Mouse (Mus musculus) kidney, embryonic 14.5 days (tissue): ENCODE measurements at regions not wholly inside any gene's neighbourhood (a gene's known extent, or its start where the extent isn't known, plus 50 kb on each side); places are given as distances from the start of the nearest gene placed in this dataset.

Source experiments
- ATAC-seq: fragments of 200-750 bp; cut with Nextera tagmentation; 2 replicates; pipeline ENCODE4 v1.8.0; 2017; ENCODE audit warnings: moderate number of reproducible peaks, mild to moderate bottlenecking, moderate TSS enrichment, moderate library complexity; ENCODE audit not compliant: low FRiP score, low TSS enrichment
- H3K27ac ChIP-seq: fragments of 300-500 bp; sonication (generic); 2 replicates; pipeline ENCODE4 v1.5.1; 2014; ENCODE audit warnings: low read depth, mild to moderate bottlenecking, low read length, moderate library complexity, mixed read lengths
- H3K27me3 ChIP-seq: fragments of 300-500 bp; sonication (generic); 2 replicates; pipeline ENCODE4 v1.6.1; 2014; ENCODE audit warnings: mild to moderate bottlenecking, low read length; ENCODE audit not compliant: control insufficient read depth, insufficient read depth
- H3K36me3 ChIP-seq: fragments of 300-500 bp; sonication (generic); 2 replicates; pipeline ENCODE4 v1.6.1; 2014; ENCODE audit warnings: low read length, mixed read lengths; ENCODE audit not compliant: control insufficient read depth, insufficient read depth
- H3K4me1 ChIP-seq: fragments of 300-500 bp; sonication (generic); 2 replicates; pipeline ENCODE4 v1.6.1; 2014; ENCODE audit warnings: low read length, mixed read lengths; ENCODE audit not compliant: control insufficient read depth, insufficient read depth
- H3K4me2 ChIP-seq: fragments of 300-500 bp; sonication (generic); replicated peaks from 2 replicates; pipeline ENCODE4 v1.6.1; 2014; ENCODE audit warnings: low read depth, mild to moderate bottlenecking, low read length
- H3K4me3 ChIP-seq: fragments of 300-500 bp; sonication (generic); 2 replicates; pipeline ENCODE4 v1.5.1; 2014; ENCODE audit warnings: mild to moderate bottlenecking, low read length
- H3K9ac ChIP-seq: fragments of 300-500 bp; sonication (generic); 2 replicates; pipeline ENCODE4 v1.6.1; 2014; ENCODE audit warnings: low read depth, mild to moderate bottlenecking, low read length, moderate library complexity
- H3K9me3 ChIP-seq: fragments of 300-500 bp; sonication (generic); 2 replicates; pipeline ENCODE4 v1.6.1; 2016; ENCODE audit warnings: low read length; ENCODE audit not compliant: control insufficient read depth
- WGBS: fragments of 180-500 bp; shearing (Covaris S2); extraction: QIAGEN DNeasy Blood & Tissue Kit; methylation state at CpG from one replicate; pipeline ENCODE4 v1.1.7; 2014; 5-methylcytosine and 5-hydroxymethylcytosine counted together

- Histone ChIP-seq H3K4me1 (peaks cover 5% of the 10 kb centered on the region; the same call in 1 of the 2 replicates), H3K9me3 (no peaks in the 10 kb centered on the region), H3K27me3 (no peaks in the 10 kb centered on the region), H3K9ac (no peak overlapping the region), H3K4me3 (no peak overlapping the region), H3K4me2 (no peak overlapping the region), H3K27ac (no peak overlapping the region), H3K36me3 (no peaks in the 10 kb centered on the region)
- no peak for ATAC-seq
- WGBS = 95% methylated on average over 6 of the region's 6 CpGs
Measured at GRCm38 (mm10) chr13:51939715-51940114, 93.2 kb downstream of the Gadd45g start.

- Histone ChIP-seq H3K27me3 (no peaks in the 10 kb centered on the region), H3K4me3 (no peak overlapping the region), H3K27ac (no peak overlapping the region), H3K36me3 (no peaks in the 10 kb centered on the region), H3K4me1 (no peaks in the 10 kb centered on the region), H3K9ac (no peak overlapping the region), H3K9me3 (no peaks in the 10 kb centered on the region), H3K4me2 (no peak overlapping the region)
- 66% methylated on average over 3 of the region's 3 CpGs for WGBS
- no peak for ATAC-seq
Measured at GRCm38 (mm10) chr13:51946171-51946570, 99.7 kb downstream of the Gadd45g start.

- Histone ChIP-seq H3K9me3 (no peaks in the 10 kb centered on the region), H3K36me3 (no peaks in the 10 kb centered on the region), H3K9ac (no peak overlapping the region), H3K27ac (no peak overlapping the region), H3K4me2 (no peak overlapping the region), H3K27me3 (no peaks in the 10 kb centered on the region), H3K4me1 (peaks cover 11% of the 10 kb centered on the region; the same call in 1 of the 2 replicates), H3K4me3 (no peak overlapping the region)
- no peak for ATAC-seq
- WGBS = 86% methylated on average over 3 of the region's 3 CpGs
Measured at GRCm38 (mm10) chr13:51948896-51949295, 102.4 kb downstream of the Gadd45g start.

GRCm38 (mm10) chr13:51951506-51952038 lies 105.1 kb downstream of the Gadd45g start:
- Histone ChIP-seq H3K4me1 (peaks cover 13% of the 10 kb centered on the region; the same call in 1 of the 2 replicates), H3K4me2 (no peak overlapping the region), H3K9me3 (no peaks in the 10 kb centered on the region), H3K4me3 (no peak overlapping the region), H3K9ac (no peak overlapping the region), H3K36me3 (no peaks in the 10 kb centered on the region), H3K27ac (no peak overlapping the region), H3K27me3 (no peaks in the 10 kb centered on the region)
- 83% methylated on average over 7 of the region's 7 CpGs for WGBS
- no peak for ATAC-seq

GRCm38 (mm10) chr13:51953084-51953483 lies 106.6 kb downstream of the Gadd45g start:
- Histone ChIP-seq H3K4me3 (no peak overlapping the region), H3K9ac (no peak overlapping the region), H3K27ac (no peak overlapping the region), H3K27me3 (no peaks in the 10 kb centered on the region), H3K4me1 (peaks cover 13% of the 10 kb centered on the region; the same call in 1 of the 2 replicates), H3K4me2 (no peak overlapping the region), H3K36me3 (no peaks in the 10 kb centered on the region), H3K9me3 (no peaks in the 10 kb centered on the region)
- 26% methylated on average over 4 of the region's 4 CpGs for WGBS
- peak; percentile 21; the same call in 1 of the 2 replicates for ATAC-seq

GRCm38 (mm10) chr13:51953569-51953968 lies 107.1 kb downstream of the Gadd45g start:
- Histone ChIP-seq H3K9me3 (no peaks in the 10 kb centered on the region), H3K36me3 (no peaks in the 10 kb centered on the region), H3K4me2 (no peak overlapping the region), H3K4me1 (peaks cover 13% of the 10 kb centered on the region; the same call in 1 of the 2 replicates), H3K4me3 (no peak overlapping the region), H3K9ac (no peak overlapping the region), H3K27me3 (no peaks in the 10 kb centered on the region), H3K27ac (no peak overlapping the region)
- peak; percentile 69 for ATAC-seq
- WGBS = 19% methylated on average over 8 of the region's 8 CpGs

- H3K9me3 ChIP-seq = no peaks in the 10 kb centered on the region
- WGBS = 76% methylated on average over 8 of the region's 8 CpGs
Measured at GRCm38 (mm10) chr13:51957101-51957500, 110.6 kb downstream of the Gadd45g start.

GRCm38 (mm10) chr13:51959591-51959990 lies 113.1 kb downstream of the Gadd45g start:
- no peaks in the 10 kb centered on the region for H3K27me3 ChIP-seq
- WGBS = 80% methylated on average over 8 of the region's 8 CpGs

More at GRCm38 (mm10) chr13:51957101-51957500, 110.6 kb downstream of the Gadd45g start:
- Histone ChIP-seq H3K4me1 (peaks cover 15% of the 10 kb centered on the region; the same call in 1 of the 2 replicates), H3K4me2 (no peak overlapping the region), H3K36me3 (no peaks in the 10 kb centered on the region), H3K27me3 (no peaks in the 10 kb centered on the region), H3K27ac (no peak overlapping the region), H3K9ac (no peak overlapping the region), H3K4me3 (no peak overlapping the region)
- ATAC-seq = no peak

GRCm38 (mm10) chr13:51960262-51960661 lies 113.8 kb downstream of the Gadd45g start:
- no peaks in the 10 kb centered on the region for H3K36me3 ChIP-seq
- peaks cover 23% of the 10 kb centered on the region for H3K4me1 ChIP-seq
- no peak overlapping the region for H3K4me2 ChIP-seq
- H3K27me3 ChIP-seq = no peaks in the 10 kb centered on the region
- ATAC-seq = no peak
- H3K9ac ChIP-seq = no peak overlapping the region
- no peak overlapping the region for H3K4me3 ChIP-seq
- no peak overlapping the region for H3K27ac ChIP-seq
- H3K9me3 ChIP-seq = no peaks in the 10 kb centered on the region
- 88% methylated on average over 4 of the region's 4 CpGs for WGBS

More at GRCm38 (mm10) chr13:51959591-51959990, 113.1 kb downstream of the Gadd45g start:
- Histone ChIP-seq H3K27ac (no peak overlapping the region), H3K4me2 (no peak overlapping the region), H3K9ac (no peak overlapping the region), H3K4me1 (peaks cover 19% of the 10 kb centered on the region), H3K4me3 (no peak overlapping the region), H3K9me3 (no peaks in the 10 kb centered on the region), H3K36me3 (no peaks in the 10 kb centered on the region)
- ATAC-seq = no peak
